Mouse (Mus musculus): Measurements from ENCODE around the gene Pex11b. TPM values are rescaled to one million over a fixed set of nuclear protein-coding genes. Genes with fewer than 3 reads are reported as not detected.
A peak's percentile ranks its signal among the peaks of the same experiment; 100 is the strongest.
"Not testable (repeated sequence)": the region's sequence is repeated elsewhere in the genome, so short reads cannot be mapped to it uniquely, and the experiment has no call there.

The Pex11b gene
- polyA plus RNA-seq, 1 experiment from 2014 or later, result 37.2 TPM

DNA sequence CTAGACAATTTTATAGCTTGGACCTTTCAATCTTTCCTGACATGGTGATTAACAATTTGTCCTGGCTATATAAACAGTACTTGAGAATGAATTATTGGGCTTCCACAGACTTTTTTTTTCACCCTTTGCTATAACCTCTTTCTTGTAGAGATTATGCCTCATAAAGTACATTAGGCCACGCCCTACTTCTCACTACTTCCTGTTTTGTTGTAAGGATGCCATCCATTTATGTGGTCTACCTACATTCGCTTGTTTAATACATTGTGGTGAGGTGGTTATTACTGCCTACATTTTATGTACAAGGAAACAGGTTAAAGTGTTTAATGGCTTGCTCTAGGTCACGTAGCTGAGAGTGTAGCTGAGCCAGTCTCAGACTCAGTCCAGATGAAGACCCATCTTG lies 40.0 kb downstream of the Pex11b start:
- Histone ChIP-seq H3K36me3 (no peaks in the 10 kb centered on the region), H3K4me2 (no peak overlapping the region), H3K4me3 (no peak overlapping the region), H3K27me3 (replicated peaks) (peaks cover 20% of the 10 kb centered on the region), H3K4me1 (replicated peaks) (peaks cover 6% of the 10 kb centered on the region), H3K9ac (no peak overlapping the region), H3K9me3 (replicated peaks) (no peaks in the 10 kb centered on the region), H3K27ac (ENCODE audit: poor library complexity, severe bottlenecking) (no peak overlapping the region)
- WGBS, result 85% methylated on average over 3 of the region's 3 CpGs
- no peak for ATAC-seq (ENCODE audit: insufficient number of reproducible peaks, low FRiP score)

GRCm38 (mm10) chr3:96675690-96676089 lies 40.5 kb downstream of the Pex11b start:
- 62% methylated on average over 3 of the region's 3 CpGs for WGBS
- Histone ChIP-seq H3K4me3 (no peak overlapping the region), H3K4me1 (replicated peaks) (peaks cover 1% of the 10 kb centered on the region), H3K9me3 (replicated peaks) (no peaks in the 10 kb centered on the region), H3K27ac (ENCODE audit: poor library complexity, severe bottlenecking) (no peak overlapping the region), H3K36me3 (no peaks in the 10 kb centered on the region), H3K4me2 (no peak overlapping the region), H3K27me3 (replicated peaks) (peaks cover 25% of the 10 kb centered on the region), H3K9ac (no peak overlapping the region)
- no peak for ATAC-seq (ENCODE audit: insufficient number of reproducible peaks, low FRiP score)

- no peak overlapping the region for H3K9ac ChIP-seq
- no peak overlapping the region for H3K4me3 ChIP-seq
- no peak overlapping the region for H3K4me2 ChIP-seq
- no peaks in the 10 kb centered on the region for H3K9me3 ChIP-seq (replicated peaks)
- WGBS, result 65% methylated on average over 7 of the region's 7 CpGs
- peaks cover 26% of the 10 kb centered on the region for H3K27me3 ChIP-seq (replicated peaks)
- no peak overlapping the region for H3K27ac ChIP-seq (ENCODE audit: poor library complexity, severe bottlenecking)
- no peak for ATAC-seq (ENCODE audit: insufficient number of reproducible peaks, low FRiP score)
- H3K36me3 ChIP-seq, result no peaks in the 10 kb centered on the region
- no peaks in the 10 kb centered on the region; the same call in 1 of the 2 replicates for H3K4me1 ChIP-seq (replicated peaks)
Measured at GRCm38 (mm10) chr3:96678456-96678855, 43.3 kb downstream of the Pex11b start.

DNA sequence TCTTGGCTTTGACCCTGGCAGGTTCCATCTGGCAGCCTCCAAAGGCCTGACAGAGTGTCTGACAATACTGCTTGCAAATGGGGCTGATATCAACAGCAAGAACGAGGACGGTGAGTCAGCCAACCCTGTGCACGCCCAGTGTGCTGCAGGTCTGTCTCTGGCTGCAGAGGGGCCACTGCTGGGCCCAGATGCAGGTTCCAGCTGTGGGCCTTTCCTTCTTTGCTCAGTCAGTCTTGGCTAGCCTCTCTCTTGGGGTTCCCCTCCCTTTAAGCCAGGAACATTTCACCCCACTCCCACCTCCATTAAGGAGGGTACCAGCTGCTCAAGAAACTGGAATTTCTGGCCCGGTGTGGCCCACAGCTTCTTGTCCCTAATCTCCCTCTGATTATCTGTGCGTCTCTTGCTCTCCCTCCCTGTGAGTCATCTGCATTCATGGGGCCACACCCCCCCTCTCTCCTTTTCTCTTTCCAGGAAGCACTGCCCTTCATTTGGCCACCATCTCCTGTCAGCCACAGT lies 44.0 kb downstream of the Pex11b start:
- H3K4me2 ChIP-seq, result no peak overlapping the region
- 9% methylated on average over 5 of the region's 5 CpGs for WGBS

DNA sequence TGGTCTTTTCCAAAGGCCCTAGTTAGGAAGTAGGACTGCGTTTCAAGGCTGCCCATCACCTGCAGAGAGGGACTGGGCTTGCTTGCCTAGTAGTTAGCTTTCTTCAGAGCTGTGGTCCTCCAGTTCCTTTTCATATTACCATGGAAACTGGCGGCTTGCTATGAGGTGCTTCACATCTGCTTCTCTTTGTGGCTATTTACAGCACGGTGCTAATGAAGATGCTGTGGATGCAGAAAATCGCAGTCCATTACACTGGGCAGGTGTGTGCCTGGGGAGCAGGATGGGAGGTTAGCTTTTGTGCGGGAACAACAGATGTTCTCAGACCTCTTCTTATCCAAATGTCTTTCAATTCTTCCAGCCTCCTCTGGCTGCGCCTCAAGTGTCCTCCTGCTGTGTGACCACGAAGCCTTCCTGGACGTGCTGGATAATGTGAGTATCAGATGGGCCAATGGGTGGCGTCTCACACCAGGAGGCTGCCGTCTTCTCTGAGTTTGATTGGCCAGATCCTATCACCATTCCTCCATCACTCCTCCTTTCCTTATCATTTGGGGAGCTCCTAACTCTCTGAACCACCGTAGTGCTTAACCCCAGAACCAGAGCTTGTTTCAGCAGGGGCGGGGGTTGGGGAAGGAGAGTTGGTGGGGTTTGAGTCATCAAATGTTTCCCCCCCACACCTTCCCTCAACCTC lies 45.2 kb downstream of the Pex11b start:
- H3K4me1 ChIP-seq (replicated peaks), result peaks cover 15% of the 10 kb centered on the region
- no peak overlapping the region for H3K4me3 ChIP-seq
- peaks cover 45% of the 10 kb centered on the region for H3K27me3 ChIP-seq (replicated peaks)
- 0 out of 2 replicates have a peak overlapping the region, but pooled peaks have one; percentile 13 for H3K9ac ChIP-seq
- no peaks in the 10 kb centered on the region for H3K36me3 ChIP-seq
- no peaks in the 10 kb centered on the region for H3K9me3 ChIP-seq (replicated peaks)
- no peak overlapping the region for H3K4me2 ChIP-seq
- ATAC-seq (ENCODE audit: insufficient number of reproducible peaks, low FRiP score), result no peak
- WGBS, result 25% methylated on average over 12 of the region's 12 CpGs
- no peak overlapping the region for H3K27ac ChIP-seq (ENCODE audit: poor library complexity, severe bottlenecking)

More for the DNA sequence above, 44.0 kb downstream of the Pex11b start:
- peaks cover 33% of the 10 kb centered on the region for H3K27me3 ChIP-seq (replicated peaks)
- no peak overlapping the region for H3K27ac ChIP-seq (ENCODE audit: poor library complexity, severe bottlenecking)
- ATAC-seq (ENCODE audit: insufficient number of reproducible peaks, low FRiP score), result peak; percentile 18; the same call in 1 of the 2 replicates
- peaks cover 3% of the 10 kb centered on the region for H3K4me1 ChIP-seq (replicated peaks)
- H3K36me3 ChIP-seq, result no peaks in the 10 kb centered on the region
- H3K9ac ChIP-seq, result no peak overlapping the region
- H3K4me3 ChIP-seq, result no peak overlapping the region
- no peaks in the 10 kb centered on the region for H3K9me3 ChIP-seq (replicated peaks)

GRCm38 (mm10) chr3:96683496-96683895 lies 48.3 kb downstream of the Pex11b start:
- H3K4me1 ChIP-seq (replicated peaks), result peaks cover 15% of the 10 kb centered on the region
- WGBS, result 79% methylated on average over 3 of the region's 3 CpGs
- H3K27ac ChIP-seq (ENCODE audit: poor library complexity, severe bottlenecking), result no peak overlapping the region
- H3K9ac ChIP-seq, result no peak overlapping the region
- ATAC-seq (ENCODE audit: insufficient number of reproducible peaks, low FRiP score), result no peak
- H3K9me3 ChIP-seq (replicated peaks), result no peaks in the 10 kb centered on the region
- H3K27me3 ChIP-seq (replicated peaks), result peaks cover 51% of the 10 kb centered on the region
- H3K4me3 ChIP-seq, result no peak overlapping the region
- no peaks in the 10 kb centered on the region for H3K36me3 ChIP-seq
- H3K4me2 ChIP-seq, result no peak overlapping the region

- Histone ChIP-seq H3K4me3 (peak overlapping the region; percentile 38), H3K36me3 (no peaks in the 10 kb centered on the region), H3K9me3 (replicated peaks) (no peaks in the 10 kb centered on the region), H3K4me2 (peak overlapping the region; percentile 72), H3K4me1 (replicated peaks) (peaks cover 15% of the 10 kb centered on the region), H3K9ac (peak overlapping the region; percentile 54; the same call in 1 of the 2 replicates), H3K27me3 (replicated peaks) (peaks cover 49% of the 10 kb centered on the region), H3K27ac (ENCODE audit: poor library complexity, severe bottlenecking) (no peak overlapping the region)
- no peak for ATAC-seq (ENCODE audit: insufficient number of reproducible peaks, low FRiP score)
- WGBS, result 33% methylated on average over 17 of the region's 17 CpGs
Measured at GRCm38 (mm10) chr3:96684151-96684821, 49.1 kb downstream of the Pex11b start.

DNA sequence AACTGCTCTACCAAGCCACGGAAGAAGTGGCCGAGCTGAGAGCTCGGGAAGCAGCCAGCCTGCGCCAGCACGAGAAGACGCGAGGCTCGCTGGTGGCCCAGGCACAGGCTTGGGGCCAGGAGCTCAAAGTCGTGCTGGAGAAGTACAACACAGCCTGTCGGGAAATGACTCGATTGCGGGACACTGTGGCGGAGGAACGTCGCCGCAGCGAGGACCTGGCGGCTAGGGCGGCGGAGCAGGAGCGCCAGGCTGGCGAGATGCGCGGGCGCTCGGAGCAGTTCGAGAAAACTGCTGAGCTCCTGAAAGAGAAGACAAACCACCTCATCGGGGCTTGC lies 49.6 kb downstream of the Pex11b start:
- Histone ChIP-seq H3K9ac (peak overlapping the region; percentile 54; the same call in 1 of the 2 replicates), H3K4me2 (peak overlapping the region; percentile 72), H3K9me3 (replicated peaks) (no peaks in the 10 kb centered on the region), H3K36me3 (no peaks in the 10 kb centered on the region), H3K27ac (ENCODE audit: poor library complexity, severe bottlenecking) (no peak overlapping the region), H3K4me3 (peak overlapping the region; percentile 38), H3K27me3 (replicated peaks) (peaks cover 44% of the 10 kb centered on the region), H3K4me1 (replicated peaks) (peaks cover 15% of the 10 kb centered on the region)
- 13% methylated on average over 28 of the region's 28 CpGs for WGBS
- ATAC-seq (ENCODE audit: insufficient number of reproducible peaks, low FRiP score), result no peak

GRCm38 (mm10) chr3:96686057-96686456 lies 50.9 kb downstream of the Pex11b start:
- not testable (repeated sequence) for H3K9me3 ChIP-seq (replicated peaks); H3K4me3 ChIP-seq; H3K9ac ChIP-seq; H3K27ac ChIP-seq (ENCODE audit: poor library complexity, severe bottlenecking); H3K4me2 ChIP-seq; ATAC-seq (ENCODE audit: insufficient number of reproducible peaks, low FRiP score); H3K36me3 ChIP-seq
- WGBS, result 88% methylated on average over 5 of the region's 5 CpGs
- peaks cover 32% of the 10 kb centered on the region for H3K27me3 ChIP-seq (replicated peaks)
- H3K4me1 ChIP-seq (replicated peaks), result peaks cover 15% of the 10 kb centered on the region

DNA sequence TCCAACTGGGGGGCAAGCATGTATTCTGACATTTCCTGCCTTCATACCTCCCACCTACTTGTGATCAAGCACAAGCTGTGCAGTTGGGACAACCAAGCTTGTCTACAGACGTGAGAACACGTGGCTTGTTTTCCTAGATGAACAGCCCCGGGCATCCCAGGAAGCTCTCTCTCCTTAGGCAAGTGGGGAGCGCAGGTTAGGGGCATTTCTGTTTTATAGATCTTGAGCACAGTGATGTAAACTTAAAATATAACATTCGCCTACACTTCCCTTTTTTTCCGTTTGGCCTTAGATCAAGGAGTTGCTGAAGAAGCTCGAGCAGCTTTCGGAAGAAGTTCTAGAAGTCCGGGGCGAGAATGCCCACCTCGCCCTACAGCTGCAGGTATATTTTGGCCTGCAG lies 53.7 kb downstream of the Pex11b start:
- H3K27me3 ChIP-seq (replicated peaks), result peaks cover 22% of the 10 kb centered on the region
- H3K4me2 ChIP-seq, result no peak overlapping the region
- no peak overlapping the region for H3K9ac ChIP-seq
- 71% methylated on average over 11 of the region's 11 CpGs for WGBS
- no peak overlapping the region for H3K27ac ChIP-seq (ENCODE audit: poor library complexity, severe bottlenecking)
- H3K4me3 ChIP-seq, result no peak overlapping the region
- H3K36me3 ChIP-seq, result no peaks in the 10 kb centered on the region
- no peaks in the 10 kb centered on the region for H3K9me3 ChIP-seq (replicated peaks)
- H3K4me1 ChIP-seq (replicated peaks), result peaks cover 18% of the 10 kb centered on the region
- ATAC-seq (ENCODE audit: insufficient number of reproducible peaks, low FRiP score), result no peak

- Histone ChIP-seq H3K4me1 (replicated peaks) (peaks cover 10% of the 10 kb centered on the region), H3K4me2 (no peak overlapping the region), H3K27me3 (replicated peaks) (peaks cover 8% of the 10 kb centered on the region; the same call in 1 of the 2 replicates), H3K4me3 (no peak overlapping the region), H3K9me3 (replicated peaks) (no peaks in the 10 kb centered on the region), H3K36me3 (no peaks in the 10 kb centered on the region), H3K27ac (ENCODE audit: poor library complexity, severe bottlenecking) (no peak overlapping the region), H3K9ac (no peak overlapping the region)
- ATAC-seq (ENCODE audit: insufficient number of reproducible peaks, low FRiP score), result no peak
- WGBS, result 47% methylated on average over 3 of the region's 3 CpGs
Measured at GRCm38 (mm10) chr3:96690298-96690697, 55.1 kb downstream of the Pex11b start.

All from heart, embryonic 12.5 days (tissue).